Mouse (Mus musculus): ENCODE measurements around the gene St8sia6. TPM values are rescaled to one million over a fixed set of nuclear protein-coding genes. Genes with fewer than 3 reads are reported as not detected.

The St8sia6 gene
- polyA plus RNA-seq, 1 experiment from 2014 or later = 0.15 TPM

DNA sequence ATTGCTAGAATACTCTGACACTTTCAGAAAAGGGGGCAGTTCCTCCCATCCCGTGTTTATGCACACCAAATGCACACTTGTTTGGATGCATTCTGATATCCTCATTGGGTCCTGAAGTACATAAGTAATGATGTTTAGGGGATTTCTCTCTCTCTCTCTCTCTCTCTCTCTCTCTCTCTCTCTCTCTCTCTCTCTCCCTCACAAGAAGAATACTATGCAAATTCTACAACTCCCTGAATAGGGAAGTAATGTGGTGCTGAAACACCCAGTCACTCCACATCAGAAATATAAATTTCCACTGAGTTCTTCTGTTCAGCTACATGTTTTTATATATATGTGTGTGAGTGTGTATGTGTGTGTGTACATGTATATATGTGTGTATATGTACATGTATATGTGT is 43.1 kb downstream of the St8sia6 start:
- no peak overlapping the region for H3K27ac ChIP-seq
- 62% methylated on average over 1 of the region's 1 CpGs for WGBS
- no peaks in the 10 kb centered on the region for H3K36me3 ChIP-seq
- no peaks in the 10 kb centered on the region for H3K9me3 ChIP-seq
- H3K27me3 ChIP-seq (ENCODE audit: insufficient read depth, poor library complexity, severe bottlenecking) = no peaks in the 10 kb centered on the region
- no peaks in the 10 kb centered on the region for H3K4me1 ChIP-seq
- no peak overlapping the region for H3K4me3 ChIP-seq
- DNase-seq (ENCODE audit: low spot score) = no peak

DNA sequence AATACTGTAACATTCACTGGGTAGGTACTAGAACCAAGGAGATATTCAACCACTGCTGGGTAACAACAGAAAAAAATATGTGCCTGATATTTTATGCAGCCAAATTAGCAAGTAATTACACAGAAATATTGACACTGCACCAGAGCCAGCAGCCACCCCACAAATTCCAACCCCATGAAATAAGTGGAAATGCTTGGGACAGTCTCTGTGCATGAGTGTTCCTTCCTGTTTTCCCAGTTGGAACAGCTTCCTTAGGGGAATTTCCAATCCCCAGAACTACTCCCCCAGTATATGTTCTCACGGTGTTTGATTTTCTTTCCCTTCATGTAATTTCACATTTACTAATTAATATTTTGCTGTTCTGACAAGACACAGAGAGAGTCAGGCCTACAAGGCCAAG is 43.8 kb downstream of the St8sia6 start:
- 65% methylated on average over 1 of the region's 1 CpGs for WGBS
- Histone ChIP-seq H3K27ac (no peak overlapping the region), H3K36me3 (no peaks in the 10 kb centered on the region), H3K27me3 (ENCODE audit: insufficient read depth, poor library complexity, severe bottlenecking) (no peaks in the 10 kb centered on the region), H3K4me1 (no peaks in the 10 kb centered on the region), H3K4me3 (no peak overlapping the region), H3K9me3 (no peaks in the 10 kb centered on the region)
- no peak for DNase-seq (ENCODE audit: low spot score)

DNA sequence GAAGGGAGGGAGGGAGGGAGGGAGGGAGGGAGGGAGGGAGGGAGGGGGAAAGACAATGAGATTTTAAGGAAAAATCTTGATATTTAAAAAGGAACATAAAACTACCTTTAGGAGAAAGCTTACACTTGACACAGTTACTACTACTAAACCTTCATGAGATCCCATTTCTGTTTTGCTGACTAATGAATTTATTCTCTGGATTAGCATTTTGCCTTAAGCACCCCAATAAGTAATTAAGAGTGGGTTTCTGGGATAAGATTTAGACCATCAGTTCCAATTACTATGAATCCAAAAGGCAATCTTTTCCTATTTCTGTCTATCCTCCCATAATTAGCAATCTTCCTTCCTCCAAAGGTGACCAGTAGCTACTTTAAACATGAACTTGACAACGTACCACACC is 44.7 kb downstream of the St8sia6 start:
- 93% methylated on average over 1 of the region's 1 CpGs for WGBS
- no peaks in the 10 kb centered on the region for H3K36me3 ChIP-seq
- H3K9me3 ChIP-seq = no peaks in the 10 kb centered on the region
- DNase-seq (ENCODE audit: low spot score) = no peak
- no peak overlapping the region for H3K4me3 ChIP-seq
- no peak overlapping the region for H3K27ac ChIP-seq
- no peaks in the 10 kb centered on the region for H3K4me1 ChIP-seq
- no peaks in the 10 kb centered on the region for H3K27me3 ChIP-seq (ENCODE audit: insufficient read depth, poor library complexity, severe bottlenecking)

DNA sequence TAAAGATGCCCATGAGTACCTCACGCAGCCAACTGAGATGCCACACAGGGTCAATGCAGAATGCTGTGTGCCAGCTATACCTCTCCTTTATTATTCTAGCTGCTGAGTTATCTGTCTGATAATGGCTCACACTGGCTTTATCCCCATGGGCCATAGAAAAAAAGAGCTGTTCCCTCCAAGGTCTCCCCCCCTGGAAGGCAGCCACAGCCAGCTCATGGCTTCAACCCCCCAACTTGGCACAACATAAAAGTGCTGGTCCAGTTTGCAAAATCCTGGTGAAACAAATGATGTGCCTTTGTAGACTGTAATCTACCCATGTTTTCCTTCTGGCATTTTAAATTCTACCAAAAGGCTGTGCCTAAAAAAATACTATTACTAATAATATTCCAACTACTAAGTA is 46.3 kb downstream of the St8sia6 start:
- Histone ChIP-seq H3K36me3 (no peaks in the 10 kb centered on the region), H3K4me3 (no peak overlapping the region), H3K27me3 (ENCODE audit: insufficient read depth, poor library complexity, severe bottlenecking) (no peaks in the 10 kb centered on the region), H3K27ac (no peak overlapping the region), H3K4me1 (no peaks in the 10 kb centered on the region), H3K9me3 (no peaks in the 10 kb centered on the region)
- DNase-seq (ENCODE audit: low spot score) = no peak
- WGBS = 92% methylated on average over 1 of the region's 1 CpGs

DNA sequence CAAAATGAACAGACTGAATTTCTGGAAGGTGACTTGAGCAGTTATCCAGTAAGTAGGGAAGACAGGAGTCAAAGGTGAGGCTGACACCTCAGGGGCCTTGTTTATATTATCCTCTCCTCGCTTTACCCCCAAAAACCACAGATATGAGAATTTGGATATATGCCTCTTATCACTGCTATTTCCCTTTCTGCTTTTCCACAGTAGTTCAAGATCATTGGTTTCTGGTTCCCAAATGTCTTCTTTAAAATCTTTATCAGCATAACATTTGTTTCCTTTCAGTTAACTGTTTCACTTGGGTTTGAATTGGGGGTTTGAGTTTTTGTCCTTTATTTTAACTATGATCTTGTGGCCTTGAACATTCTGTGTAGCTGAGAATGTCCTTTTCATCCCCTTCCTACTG is 47.8 kb downstream of the St8sia6 start:
- Histone ChIP-seq H3K27ac (no peak overlapping the region), H3K27me3 (ENCODE audit: insufficient read depth, poor library complexity, severe bottlenecking) (no peaks in the 10 kb centered on the region), H3K36me3 (no peaks in the 10 kb centered on the region), H3K4me3 (no peak overlapping the region), H3K9me3 (no peaks in the 10 kb centered on the region), H3K4me1 (no peaks in the 10 kb centered on the region)
- DNase-seq (ENCODE audit: low spot score) = no peak
- WGBS = 56% methylated on average over 1 of the region's 1 CpGs

DNA sequence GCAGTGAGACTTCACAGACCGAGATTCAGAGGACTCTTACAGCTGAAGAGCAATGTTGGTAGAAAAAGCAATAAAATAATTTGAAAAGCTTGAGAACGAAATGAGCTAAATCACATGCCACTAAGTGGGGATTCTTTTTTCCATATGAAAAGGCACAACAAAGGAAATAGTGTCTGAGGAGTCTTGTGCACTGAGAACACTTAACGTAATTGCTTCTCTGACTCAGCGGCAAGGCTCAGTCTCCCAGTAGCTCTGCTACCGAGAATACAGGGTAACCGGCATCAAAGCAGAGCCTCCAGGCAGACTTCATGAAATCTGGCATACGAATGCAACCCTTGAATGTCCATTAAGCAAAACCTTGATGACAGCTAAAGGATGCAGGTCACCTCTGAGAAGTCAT is 55.2 kb downstream of the St8sia6 start:
- Histone ChIP-seq H3K27ac (no peak overlapping the region), H3K4me1 (no peaks in the 10 kb centered on the region), H3K36me3 (no peaks in the 10 kb centered on the region), H3K27me3 (ENCODE audit: insufficient read depth, poor library complexity, severe bottlenecking) (no peaks in the 10 kb centered on the region), H3K4me3 (no peak overlapping the region), H3K9me3 (no peaks in the 10 kb centered on the region)
- WGBS = 69% methylated on average over 7 of the region's 7 CpGs
- no peak for DNase-seq (ENCODE audit: low spot score)

DNA sequence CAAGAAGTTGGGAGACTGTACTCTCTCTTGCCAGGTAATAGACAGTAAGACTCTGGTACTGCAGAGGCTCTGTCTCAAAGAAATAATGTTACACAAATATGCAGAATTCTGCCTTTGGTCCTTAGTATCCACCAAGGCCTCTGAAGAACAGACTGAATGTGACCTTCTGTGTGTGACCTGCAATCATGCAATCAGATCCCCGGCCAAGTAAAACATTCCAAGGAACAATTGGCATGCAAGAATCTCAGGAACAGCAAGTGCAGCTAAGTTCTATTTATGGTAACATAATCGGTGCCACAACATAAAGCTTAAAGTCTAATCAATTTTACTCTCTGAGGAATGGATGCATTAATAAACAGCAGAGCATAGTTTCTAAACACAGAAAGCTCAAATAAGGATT is 66.0 kb downstream of the St8sia6 start:
- Histone ChIP-seq H3K4me3 (no peak overlapping the region), H3K36me3 (no peaks in the 10 kb centered on the region), H3K27me3 (ENCODE audit: insufficient read depth, poor library complexity, severe bottlenecking) (no peaks in the 10 kb centered on the region), H3K4me1 (no peaks in the 10 kb centered on the region), H3K27ac (no peak overlapping the region), H3K9me3 (no peaks in the 10 kb centered on the region)
- WGBS = 40% methylated on average over 2 of the region's 2 CpGs
- DNase-seq (ENCODE audit: low spot score) = no peak

DNA sequence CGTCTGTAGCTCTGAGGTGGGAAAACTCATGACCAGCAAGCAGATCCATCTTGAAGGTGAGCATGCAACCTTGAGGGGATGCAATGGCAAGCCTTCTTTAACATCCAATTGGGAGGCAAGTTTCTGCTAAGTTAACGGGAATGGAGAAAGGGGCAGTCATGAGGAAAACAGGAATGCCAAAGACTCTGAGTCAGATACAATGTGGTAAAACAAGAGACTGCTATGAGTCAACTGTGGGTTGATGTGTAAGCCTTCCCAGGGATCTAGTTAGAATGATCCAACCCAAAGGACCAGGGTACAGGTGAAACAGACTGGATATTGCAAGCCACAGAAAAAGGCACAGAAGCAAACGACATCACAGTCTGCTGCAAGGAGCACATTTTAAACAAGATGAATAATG is 68.3 kb downstream of the St8sia6 start:
- no peak for DNase-seq (ENCODE audit: low spot score)
- 65% methylated on average over 3 of the region's 3 CpGs for WGBS
- H3K36me3 ChIP-seq = no peaks in the 10 kb centered on the region

DNA sequence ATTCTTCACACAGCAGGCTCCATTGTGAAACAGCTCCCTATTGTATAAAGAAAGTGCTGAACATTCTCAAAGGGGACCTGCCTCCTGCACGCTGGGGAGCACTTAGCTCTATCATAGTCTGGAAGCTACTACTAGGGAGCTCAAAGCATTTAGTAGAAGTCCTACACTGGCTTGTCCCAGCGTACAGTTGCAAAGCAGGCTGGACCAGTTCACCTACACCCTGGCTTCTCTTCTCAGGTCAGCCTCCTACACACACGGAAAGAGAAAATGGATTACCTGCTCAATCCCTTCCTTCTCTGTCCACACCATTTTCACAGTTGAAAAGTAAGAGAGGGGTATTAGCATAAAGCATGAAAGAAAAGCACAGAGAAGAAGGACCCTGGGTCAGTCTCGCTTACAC is 71.6 kb downstream of the St8sia6 start:
- Histone ChIP-seq H3K4me1 (no peaks in the 10 kb centered on the region), H3K27ac (no peak overlapping the region), H3K4me3 (no peak overlapping the region), H3K36me3 (no peaks in the 10 kb centered on the region), H3K9me3 (no peaks in the 10 kb centered on the region), H3K27me3 (ENCODE audit: insufficient read depth, poor library complexity, severe bottlenecking) (no peaks in the 10 kb centered on the region)
- no peak for DNase-seq (ENCODE audit: low spot score)
- WGBS = 78% methylated on average over 4 of the region's 4 CpGs

More for the DNA sequence above, 68.3 kb downstream of the St8sia6 start:
- no peaks in the 10 kb centered on the region for H3K27me3 ChIP-seq (ENCODE audit: insufficient read depth, poor library complexity, severe bottlenecking)
- H3K4me3 ChIP-seq = no peak overlapping the region
- no peaks in the 10 kb centered on the region for H3K4me1 ChIP-seq
- H3K27ac ChIP-seq = no peak overlapping the region
- no peaks in the 10 kb centered on the region for H3K9me3 ChIP-seq

DNA sequence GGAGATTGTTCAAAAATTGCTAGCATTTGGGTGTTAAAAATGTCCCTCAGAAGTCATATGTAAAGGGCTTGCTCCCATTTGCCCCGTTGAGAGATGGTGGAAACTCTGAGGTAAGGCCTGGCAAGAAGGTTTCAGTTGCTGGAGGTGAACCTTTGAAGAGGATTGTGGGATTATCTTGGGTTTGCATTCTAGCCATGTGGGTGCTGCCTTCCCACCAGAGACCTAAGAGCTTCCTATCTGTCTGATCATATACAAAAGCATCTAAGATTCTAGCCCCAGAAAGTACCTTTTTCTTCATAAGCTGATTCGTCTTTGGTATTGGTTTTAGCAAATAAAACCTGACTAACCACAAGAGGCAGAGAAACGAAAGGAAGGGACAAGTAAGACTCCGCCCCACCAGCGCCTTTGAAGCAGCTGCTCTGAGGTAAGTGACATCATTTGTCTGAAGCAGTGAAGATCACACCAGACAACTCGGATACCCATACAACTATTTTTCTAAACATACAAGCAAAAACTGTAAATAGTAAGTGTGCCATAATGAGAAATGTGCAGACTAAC is 75.2 kb downstream of the St8sia6 start:
- no peaks in the 10 kb centered on the region for H3K4me1 ChIP-seq
- H3K4me3 ChIP-seq = no peak overlapping the region
- no peaks in the 10 kb centered on the region for H3K36me3 ChIP-seq
- H3K27ac ChIP-seq = no peak overlapping the region
- DNase-seq (ENCODE audit: low spot score) = no peak
- H3K27me3 ChIP-seq (ENCODE audit: insufficient read depth, poor library complexity, severe bottlenecking) = no peaks in the 10 kb centered on the region
- no peaks in the 10 kb centered on the region for H3K9me3 ChIP-seq
- WGBS = 71% methylated on average over 6 of the region's 6 CpGs

DNA sequence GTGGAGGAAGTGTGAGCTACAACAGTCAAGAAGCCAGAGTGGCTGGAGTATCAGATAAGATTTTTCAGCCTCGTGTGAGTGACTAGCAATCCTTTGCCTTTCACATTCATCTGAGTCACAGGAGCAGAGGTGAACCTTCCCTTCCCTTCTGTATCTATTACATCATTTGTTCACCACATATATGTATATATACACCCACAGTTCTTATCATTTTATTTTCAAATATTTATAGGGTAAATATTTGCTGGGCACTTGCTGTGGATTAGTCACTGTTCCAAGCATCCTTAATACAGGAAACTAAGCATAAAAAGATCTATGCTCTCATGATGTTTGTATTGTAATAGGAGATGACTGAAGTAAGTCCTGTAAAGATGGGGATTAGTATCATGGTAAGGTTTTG is 85.1 kb downstream of the St8sia6 start:
- no peak overlapping the region for H3K4me3 ChIP-seq
- DNase-seq (ENCODE audit: low spot score) = no peak
- no peaks in the 10 kb centered on the region for H3K27me3 ChIP-seq (ENCODE audit: insufficient read depth, poor library complexity, severe bottlenecking)
- H3K4me1 ChIP-seq = no peaks in the 10 kb centered on the region
- H3K9me3 ChIP-seq = no peaks in the 10 kb centered on the region
- no peaks in the 10 kb centered on the region for H3K36me3 ChIP-seq
- H3K27ac ChIP-seq = no peak overlapping the region
- 23% methylated on average over 1 of the region's 1 CpGs for WGBS

DNA sequence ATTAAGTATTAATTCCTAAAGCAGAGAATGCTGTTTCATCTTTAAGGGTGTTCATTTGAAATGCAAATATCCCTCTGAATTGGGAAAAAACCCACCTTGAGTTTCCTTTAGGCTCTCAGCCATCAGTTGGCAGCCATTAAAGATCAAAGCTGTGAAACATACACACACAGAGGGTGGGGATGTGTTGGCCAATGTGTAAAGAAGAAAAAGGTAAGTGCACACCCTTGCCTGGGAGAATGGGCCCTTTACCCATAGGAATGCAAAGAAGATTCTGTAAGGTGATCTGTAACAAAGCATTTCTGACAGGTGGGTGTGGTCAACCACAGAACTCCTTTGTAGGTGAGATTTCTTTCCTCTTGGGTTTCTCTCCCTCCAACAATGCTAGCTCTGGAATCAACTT is 96.3 kb downstream of the St8sia6 start:
- H3K9me3 ChIP-seq = no peaks in the 10 kb centered on the region
- H3K4me1 ChIP-seq = no peaks in the 10 kb centered on the region
- no peak overlapping the region for H3K4me3 ChIP-seq
- no peaks in the 10 kb centered on the region for H3K27me3 ChIP-seq (ENCODE audit: insufficient read depth, poor library complexity, severe bottlenecking)
- H3K36me3 ChIP-seq = no peaks in the 10 kb centered on the region
- no peak overlapping the region for H3K27ac ChIP-seq
- DNase-seq (ENCODE audit: low spot score) = no peak

DNA sequence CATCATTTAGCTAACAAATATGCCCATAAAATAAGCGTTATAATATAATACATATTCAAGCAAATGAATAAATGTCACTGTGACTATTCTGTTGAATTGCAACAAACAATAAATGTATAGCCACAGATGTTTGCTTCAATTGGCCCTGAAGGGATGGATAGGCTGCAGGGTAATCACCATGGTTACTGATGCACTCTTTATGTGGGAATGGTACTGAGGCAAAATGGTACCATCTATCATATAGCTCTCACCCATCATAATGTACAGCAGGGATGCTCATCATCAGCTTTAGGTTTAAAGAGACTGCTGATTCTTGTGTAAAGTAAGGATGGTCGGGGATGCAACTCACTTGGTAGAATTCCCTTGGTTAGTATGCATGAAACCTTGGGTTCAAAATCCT is 99.4 kb downstream of the St8sia6 start:
- DNase-seq (ENCODE audit: low spot score) = no peak
- no peak overlapping the region for H3K27ac ChIP-seq
- H3K27me3 ChIP-seq (ENCODE audit: insufficient read depth, poor library complexity, severe bottlenecking) = no peaks in the 10 kb centered on the region
- 59% methylated on average over 2 of the region's 2 CpGs for WGBS
- H3K9me3 ChIP-seq = no peaks in the 10 kb centered on the region
- H3K4me3 ChIP-seq = no peak overlapping the region
- H3K4me1 ChIP-seq = no peaks in the 10 kb centered on the region
- no peaks in the 10 kb centered on the region for H3K36me3 ChIP-seq

DNA sequence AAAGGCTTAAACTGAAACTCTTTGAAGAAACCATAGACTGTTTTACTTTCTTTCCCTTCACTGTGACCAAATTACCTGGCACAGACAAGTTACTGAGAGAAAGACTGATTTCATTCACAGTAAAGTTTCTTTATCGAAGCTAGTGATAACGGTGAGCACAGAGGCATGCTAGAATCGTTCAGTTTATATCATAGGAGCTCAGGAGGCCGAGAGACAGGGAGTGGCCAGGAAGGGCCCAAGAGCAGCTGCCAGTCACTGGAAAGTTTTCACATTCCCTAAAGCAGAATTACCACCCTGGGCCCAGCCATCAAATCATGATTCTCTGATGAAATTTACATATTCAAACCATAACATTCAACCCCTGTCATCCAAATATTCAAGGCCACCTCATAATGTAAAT is 109.5 kb downstream of the St8sia6 start:
- DNase-seq (ENCODE audit: low spot score) = no peak
- H3K4me3 ChIP-seq = no peak overlapping the region
- H3K27me3 ChIP-seq (ENCODE audit: insufficient read depth, poor library complexity, severe bottlenecking) = no peaks in the 10 kb centered on the region
- no peaks in the 10 kb centered on the region for H3K4me1 ChIP-seq
- H3K27ac ChIP-seq = no peak overlapping the region
- no peaks in the 10 kb centered on the region for H3K36me3 ChIP-seq
- no peaks in the 10 kb centered on the region for H3K9me3 ChIP-seq
- WGBS = 57% methylated on average over 4 of the region's 4 CpGs

All from heart, embryonic 10.5 days (tissue).